Mouse (Mus musculus) stomach, postnatal 0 days (tissue): ENCODE data around the gene Tmem200a.

Experiments
- CTCF ChIP-seq: IDR thresholded peaks from 2 replicates; pipeline ENCODE4 v1.5.1; 2016; ENCODE audit warnings: antibody characterized with exemption, low read depth, mild to moderate bottlenecking, moderate library complexity
- EP300 ChIP-seq: optimal IDR thresholded peaks from 2 replicates; pipeline ENCODE3; 2016; ENCODE audit warnings: antibody characterized with exemption

DNA sequence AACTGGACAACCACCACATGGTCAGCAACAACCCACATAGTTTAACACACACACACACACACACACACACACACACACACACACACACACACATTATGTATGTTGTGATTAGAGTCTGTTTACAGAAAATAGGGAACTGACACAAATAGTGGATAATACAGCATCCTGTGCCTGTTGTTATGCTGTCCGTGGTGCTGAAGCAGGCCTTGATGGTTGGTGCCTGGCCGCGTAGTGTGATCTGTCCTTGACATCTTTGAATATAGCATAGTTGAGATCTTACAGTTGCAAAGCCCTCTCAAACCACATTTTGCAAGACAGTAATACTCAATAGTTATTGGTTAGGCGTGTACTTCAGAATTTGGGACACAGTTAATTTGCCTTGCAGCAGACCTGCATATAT is 3.2 kb upstream of the Tmem200a start:
- no peak for TF ChIP-seq CTCF
- no peak for TF ChIP-seq EP300
